Mouse (Mus musculus) lung, postnatal 10 days (tissue): ENCODE results near the gene Arhgef7.

Experiments used
- DNase-seq: peaks from one replicate; pipeline ENCODE4 v3.0.0; 2021

Arhgef7 gene

GRCm38 (mm10) chr8:11799098-11799497 is 71.6 kb downstream of the Arhgef7 start:
- DNase-seq, result no peak

- peak; percentile 11 for DNase-seq
Observed at GRCm38 (mm10) chr8:11800481-11800880, 73.0 kb downstream of the Arhgef7 start.

GRCm38 (mm10) chr8:11801571-11801970 is 74.0 kb downstream of the Arhgef7 start:
- no peak for DNase-seq

GRCm38 (mm10) chr8:11804914-11805313 is 77.4 kb downstream of the Arhgef7 start:
- no peak for DNase-seq

- no peak for DNase-seq
Observed at GRCm38 (mm10) chr8:11806252-11806651, 78.7 kb downstream of the Arhgef7 start.

GRCm38 (mm10) chr8:11807361-11807760 is 79.8 kb downstream of the Arhgef7 start:
- DNase-seq, result no peak

GRCm38 (mm10) chr8:11808047-11808446 is 80.5 kb downstream of the Arhgef7 start:
- DNase-seq, result no peak

GRCm38 (mm10) chr8:11810426-11810825 is 82.9 kb downstream of the Arhgef7 start:
- no peak for DNase-seq

GRCm38 (mm10) chr8:11813801-11814200 is 86.3 kb downstream of the Arhgef7 start:
- DNase-seq, result no peak

GRCm38 (mm10) chr8:11815206-11815605 is 87.7 kb downstream of the Arhgef7 start:
- no peak for DNase-seq

- no peak for DNase-seq
Observed at GRCm38 (mm10) chr8:11820136-11820535, 92.6 kb downstream of the Arhgef7 start.

- DNase-seq, result no peak
Observed at GRCm38 (mm10) chr8:11820568-11820967, 93.0 kb downstream of the Arhgef7 start.

GRCm38 (mm10) chr8:11821451-11822206 is 94.1 kb downstream of the Arhgef7 start:
- DNase-seq, result no peak

GRCm38 (mm10) chr8:11822550-11823060 is 95.1 kb downstream of the Arhgef7 start:
- DNase-seq, result no peak

GRCm38 (mm10) chr8:11825756-11826155 is 98.2 kb downstream of the Arhgef7 start:
- no peak for DNase-seq

- no peak for DNase-seq
Observed at GRCm38 (mm10) chr8:11827312-11827711, 99.8 kb downstream of the Arhgef7 start.

- DNase-seq, result no peak
Observed at GRCm38 (mm10) chr8:11830214-11831046, 102.9 kb downstream of the Arhgef7 start.

GRCm38 (mm10) chr8:11831174-11831573 is 103.7 kb downstream of the Arhgef7 start:
- DNase-seq, result no peak

- no peak for DNase-seq
Observed at GRCm38 (mm10) chr8:11831939-11832338, 104.4 kb downstream of the Arhgef7 start.

- DNase-seq, result no peak
Observed at GRCm38 (mm10) chr8:11833157-11833556, 105.6 kb downstream of the Arhgef7 start.

- DNase-seq, result no peak
Observed at GRCm38 (mm10) chr8:11834200-11834599, 106.7 kb downstream of the Arhgef7 start.

- no peak for DNase-seq
Observed at GRCm38 (mm10) chr8:11834691-11835090, 107.2 kb downstream of the Arhgef7 start.

- no peak for DNase-seq
Observed at GRCm38 (mm10) chr8:11840174-11840573, 112.7 kb downstream of the Arhgef7 start, which contains the start of gene Tex29. Tex29 (plus strand) TSS chr8:11840474.

- peak; percentile 54 for DNase-seq
Observed at GRCm38 (mm10) chr8:11841571-11841970, 114.0 kb downstream of the Arhgef7 start.
